31 mouse cellular contexts compared by ENCODE assay signal in the genomic region with DNA sequence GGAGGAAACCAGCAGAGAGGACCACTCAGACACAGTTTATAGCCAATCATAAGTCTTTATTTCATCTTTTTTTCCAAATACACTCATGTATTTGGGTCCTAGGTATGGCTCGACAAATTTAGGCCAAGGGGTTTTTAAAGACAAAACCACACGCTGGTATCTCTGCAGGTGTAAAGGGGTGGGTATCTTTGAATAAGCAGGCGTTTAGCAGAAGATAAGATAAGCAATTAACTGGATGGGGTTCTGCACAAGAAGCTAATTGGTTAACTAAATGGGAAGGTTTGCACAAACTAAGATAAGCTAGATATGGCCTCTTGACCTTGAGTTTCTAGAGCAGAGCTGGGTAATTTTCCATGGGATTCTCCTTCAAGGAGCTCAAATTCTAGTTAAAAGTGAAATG.
"Had no signal": no experiment of that assay in that cellular context is flagged by ENCODE, and none has a peak within 500 bp of the region (broad histone marks: within the 10 kb centered on the region; RNA-seq: fewer than 3 reads in every experiment).

No protein-coding gene starts in this region.

- H3K36me3 ChIP-seq: limb, embryonic 10.5 days; limb, embryonic 12.5 days; limb, embryonic 13.5 days; limb, embryonic 15.5 days; liver, embryonic 12.5 days; liver, embryonic 13.5 days; liver, embryonic 15.5 days; lung, embryonic 15.5 days; midbrain, embryonic 10.5 days; midbrain, embryonic 12.5 days; midbrain, embryonic 13.5 days; midbrain, embryonic 15.5 days had no signal

- H3K4me1 ChIP-seq: limb, embryonic 10.5 days; limb, embryonic 12.5 days; limb, embryonic 13.5 days; limb, embryonic 15.5 days; liver, embryonic 12.5 days; liver, embryonic 13.5 days; liver, embryonic 15.5 days; lung, embryonic 15.5 days; megakaryocyte, embryonic 14.5 days; midbrain, embryonic 10.5 days; midbrain, embryonic 12.5 days; midbrain, embryonic 13.5 days; midbrain, embryonic 15.5 days had no signal

- H3K4me3 ChIP-seq: limb, embryonic 10.5 days; limb, embryonic 12.5 days; limb, embryonic 13.5 days; limb, embryonic 15.5 days; liver, embryonic 12.5 days; liver, embryonic 13.5 days; liver, embryonic 15.5 days; lung, embryonic 15.5 days; megakaryocyte, embryonic 14.5 days; midbrain, embryonic 10.5 days; midbrain, embryonic 12.5 days; midbrain, embryonic 13.5 days; midbrain, embryonic 15.5 days; myocyte had no signal

- H3K27ac ChIP-seq: limb, embryonic 10.5 days; limb, embryonic 12.5 days; limb, embryonic 13.5 days; limb, embryonic 15.5 days; liver, embryonic 12.5 days; liver, embryonic 13.5 days; liver, embryonic 14.5 days; liver, embryonic 15.5 days; lung, embryonic 15.5 days; macrophage; midbrain, embryonic 10.5 days; midbrain, embryonic 12.5 days; midbrain, embryonic 13.5 days; midbrain, embryonic 15.5 days had no signal

- ATAC-seq: liver, embryonic 12.5 days; liver, postnatal 0 days; lung, postnatal 0 days; midbrain, embryonic 13.5 days; midbrain, embryonic 15.5 days; midbrain, embryonic 16.5 days had no signal

- H3K4me2 ChIP-seq: limb, embryonic 12.5 days; limb, embryonic 13.5 days; limb, embryonic 15.5 days; liver, embryonic 11.5 days; liver, embryonic 12.5 days; liver, embryonic 13.5 days; liver, embryonic 15.5 days; lung, embryonic 14.5 days; lung, embryonic 15.5 days; midbrain, embryonic 11.5 days; midbrain, embryonic 12.5 days; midbrain, embryonic 13.5 days; midbrain, embryonic 15.5 days had no signal

- H3K9ac ChIP-seq: limb, embryonic 12.5 days; limb, embryonic 13.5 days; limb, embryonic 15.5 days; liver, embryonic 12.5 days; liver, embryonic 13.5 days; liver, embryonic 14.5 days; liver, embryonic 15.5 days; liver, postnatal 0 days; lung, embryonic 14.5 days; lung, embryonic 15.5 days; midbrain, embryonic 12.5 days; midbrain, embryonic 13.5 days; midbrain, embryonic 15.5 days had no signal

- DNase-seq: left cerebral cortex, postnatal 4 days; liver; liver, embryonic 13.5 days; liver, postnatal 0 days; lung, adult 18-20 months; lung, adult 2 months; lung, embryonic 14.5 days; lung, postnatal 10 days; lung, postnatal 14 days; lung, postnatal 36 days; lung, postnatal 4 days; midbrain, embryonic 14.5 days had no signal

- H3K9me3 ChIP-seq: limb, embryonic 10.5 days; limb, embryonic 12.5 days; limb, embryonic 13.5 days; limb, embryonic 15.5 days; liver, embryonic 12.5 days; liver, embryonic 13.5 days; liver, embryonic 15.5 days; lung, embryonic 15.5 days; megakaryocyte, embryonic 14.5 days; midbrain, embryonic 10.5 days; midbrain, embryonic 12.5 days; midbrain, embryonic 13.5 days; midbrain, embryonic 15.5 days had no signal

- H3K27me3 ChIP-seq: limb, embryonic 12.5 days; limb, embryonic 13.5 days; limb, embryonic 15.5 days; liver, embryonic 12.5 days; liver, embryonic 13.5 days; liver, embryonic 15.5 days; lung, embryonic 15.5 days; megakaryocyte, embryonic 14.5 days; midbrain, embryonic 12.5 days; midbrain, embryonic 13.5 days; midbrain, embryonic 15.5 days had no signal
